Mouse (Mus musculus) layer of hippocampus, adult 2 months (tissue): Measurements from ENCODE around the gene Gpr3. TPM values are rescaled to one million over a fixed set of nuclear protein-coding genes. Genes with fewer than 3 reads are reported as not detected.

ENCODE experiments used
- DNase-seq, 2 experiments: peaks; one replicate each; pipeline ENCODE4 v3.0.0; 2022; ENCODE audit warnings: low spot score in 2 of 2
- H3K27ac ChIP-seq: fragments of 200-600 bp; 2 replicates; pipeline ENCODE4 v1.8.1; 2022
- H3K4me3 ChIP-seq: fragments of 200-600 bp; 2 replicates; pipeline ENCODE4 v1.8.1; 2022; ENCODE audit warnings: mild to moderate bottlenecking
- CTCF ChIP-seq: fragments of 200-600 bp; conservative IDR thresholded peaks from 2 replicates; pipeline ENCODE4 v1.8.1; 2022; ENCODE audit warnings: antibody characterized with exemption, mild to moderate bottlenecking, moderate library complexity
- total RNA-seq, 2 experiments: library from RNA; stranded (reverse); gene quantifications; 2 replicates each; pipeline ENCODE4 v1.2.3; 2021

Gene Gpr3
- total RNA-seq, 2 experiments from 2014 or later, result 5.0 to 5.3 TPM

GRCm38 (mm10) chr4:133244289-133244688 is 32.0 kb upstream of the Gpr3 start:
- no peak overlapping the region for H3K4me3 ChIP-seq
- no peak for TF ChIP-seq CTCF
- DNase-seq, result no peak
- H3K27ac ChIP-seq, result no peak overlapping the region

- no peak for TF ChIP-seq CTCF
- Histone ChIP-seq H3K27ac (no peak overlapping the region), H3K4me3 (no peak overlapping the region)
- no peak for DNase-seq
Measured at GRCm38 (mm10) chr4:133243538-133243937, 31.2 kb upstream of the Gpr3 start.

- no peak for DNase-seq
- no peak overlapping the region for H3K27ac ChIP-seq
- TF ChIP-seq CTCF, result no peak
- no peak overlapping the region for H3K4me3 ChIP-seq
Measured at GRCm38 (mm10) chr4:133242710-133243109, 30.4 kb upstream of the Gpr3 start.

GRCm38 (mm10) chr4:133241910-133242309 is 29.6 kb upstream of the Gpr3 start:
- peak overlapping the region; percentile 87 for H3K4me3 ChIP-seq
- peak overlapping the region; percentile 98; the same call in 1 of the 2 replicates for H3K27ac ChIP-seq
- no peak for DNase-seq
- TF ChIP-seq CTCF, result no peak

GRCm38 (mm10) chr4:133240934-133241908 is 28.9 kb upstream of the Gpr3 start:
- peak; percentile 85 to 86 for DNase-seq
- H3K4me3 ChIP-seq, result peak overlapping the region; percentile 87
- peak; percentile 66 for TF ChIP-seq CTCF
- peak overlapping the region; percentile 98 for H3K27ac ChIP-seq

GRCm38 (mm10) chr4:133240490-133240921 is 28.2 kb upstream of the Gpr3 start, which contains the start of gene Map3k6:
Gene Map3k6 (plus strand): TSS chr4:133240818.
- no peak for DNase-seq
- H3K27ac ChIP-seq, result peak within 1 kb of the TSS; percentile 98

GRCm38 (mm10) chr4:133237911-133238310 is 25.6 kb upstream of the Gpr3 start:
- Histone ChIP-seq H3K27ac (no peak overlapping the region), H3K4me3 (no peak overlapping the region)
- no peak for DNase-seq
- TF ChIP-seq CTCF, result no peak

More at GRCm38 (mm10) chr4:133240490-133240921, 28.2 kb upstream of the Gpr3 start, which contains the start of gene Map3k6:
- TF ChIP-seq CTCF, result no peak
- peak within 1 kb of the TSS; percentile 87 for H3K4me3 ChIP-seq

GRCm38 (mm10) chr4:133235415-133235814 is 23.1 kb upstream of the Gpr3 start:
- H3K4me3 ChIP-seq, result no peak overlapping the region
- no peak overlapping the region for H3K27ac ChIP-seq
- TF ChIP-seq CTCF, result peak; percentile 29; the same call in 1 of the 2 replicates
- DNase-seq, result no peak

- TF ChIP-seq CTCF, result no peak
- no peak for DNase-seq
- no peak overlapping the region for H3K4me3 ChIP-seq
Measured at GRCm38 (mm10) chr4:133234771-133235170, 22.4 kb upstream of the Gpr3 start.

GRCm38 (mm10) chr4:133233285-133233976 is 21.1 kb upstream of the Gpr3 start:
- no peak overlapping the region for H3K27ac ChIP-seq
- DNase-seq, result no peak
- H3K4me3 ChIP-seq, result no peak overlapping the region
- peak; percentile 78 for TF ChIP-seq CTCF

More at GRCm38 (mm10) chr4:133234771-133235170, 22.4 kb upstream of the Gpr3 start:
- no peak overlapping the region for H3K27ac ChIP-seq

- no peak overlapping the region for H3K4me3 ChIP-seq
- no peak for TF ChIP-seq CTCF
- peak overlapping the region; percentile 59; the same call in 1 of the 2 replicates for H3K27ac ChIP-seq
- DNase-seq, result no peak
Measured at GRCm38 (mm10) chr4:133229582-133229981, 17.2 kb upstream of the Gpr3 start.

- no peak for DNase-seq
- no peak overlapping the region for H3K4me3 ChIP-seq
- no peak overlapping the region for H3K27ac ChIP-seq
- TF ChIP-seq CTCF, result no peak
Measured at GRCm38 (mm10) chr4:133227636-133228035, 15.3 kb upstream of the Gpr3 start.

- TF ChIP-seq CTCF, result no peak
- H3K27ac ChIP-seq, result no peak overlapping the region; the same call in 1 of the 2 replicates
- DNase-seq, result no peak
- no peak overlapping the region for H3K4me3 ChIP-seq
Measured at GRCm38 (mm10) chr4:133226073-133226472, 13.7 kb upstream of the Gpr3 start.
